Mouse (Mus musculus): Measurements from ENCODE around the gene A730049H05Rik.

The A730049H05Rik gene

DNA sequence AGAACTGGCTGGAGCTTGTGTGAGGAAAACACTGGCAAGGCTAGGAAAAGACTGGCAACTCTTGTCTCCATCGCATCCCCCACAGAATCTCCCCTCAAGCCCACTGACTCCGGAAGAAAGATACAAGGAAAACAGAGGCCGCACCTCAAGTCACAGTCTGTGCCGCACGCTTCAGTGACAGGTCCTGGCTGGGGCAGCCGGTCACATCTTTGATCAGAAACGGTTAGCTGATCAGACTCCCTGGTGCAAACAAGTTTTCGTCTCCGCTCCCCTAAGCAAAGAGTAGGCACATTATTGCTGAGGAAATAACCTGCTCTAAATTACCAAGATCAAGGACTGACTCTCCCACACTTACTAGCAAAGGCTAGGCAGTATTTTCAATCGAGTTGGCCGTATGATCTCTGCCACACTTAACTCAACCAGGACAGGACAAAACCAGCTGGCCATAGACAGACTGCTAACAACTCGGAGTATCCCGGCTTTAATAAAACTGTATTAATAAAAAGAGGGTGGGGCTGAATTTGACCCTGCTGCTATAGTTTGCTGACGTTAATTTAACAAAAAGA is 63.5 kb downstream of the A730049H05Rik start:
- no peak for DNase-seq (ENCODE audit: low spot score in 2 of 2)

DNA sequence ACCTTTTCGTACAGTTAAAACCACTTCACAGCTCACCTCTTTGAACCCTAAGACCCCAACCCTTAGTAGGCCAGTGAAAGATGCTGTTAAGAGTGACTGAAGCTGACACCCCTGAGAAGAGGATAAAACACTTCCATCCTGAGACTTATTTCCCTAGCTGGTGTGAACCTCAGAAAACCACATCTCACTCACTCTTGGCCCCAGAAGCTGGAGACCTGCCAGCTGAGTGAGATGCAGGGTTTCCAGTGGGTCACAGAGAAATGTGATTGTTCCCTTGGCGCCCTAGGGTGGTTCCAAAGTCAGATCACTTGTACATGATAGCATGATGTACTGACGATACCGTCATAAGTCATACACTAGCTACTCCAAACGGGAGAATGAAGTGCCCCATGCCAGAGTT is 66.2 kb downstream of the A730049H05Rik start:
- no peak for DNase-seq (ENCODE audit: low spot score in 2 of 2)

DNA sequence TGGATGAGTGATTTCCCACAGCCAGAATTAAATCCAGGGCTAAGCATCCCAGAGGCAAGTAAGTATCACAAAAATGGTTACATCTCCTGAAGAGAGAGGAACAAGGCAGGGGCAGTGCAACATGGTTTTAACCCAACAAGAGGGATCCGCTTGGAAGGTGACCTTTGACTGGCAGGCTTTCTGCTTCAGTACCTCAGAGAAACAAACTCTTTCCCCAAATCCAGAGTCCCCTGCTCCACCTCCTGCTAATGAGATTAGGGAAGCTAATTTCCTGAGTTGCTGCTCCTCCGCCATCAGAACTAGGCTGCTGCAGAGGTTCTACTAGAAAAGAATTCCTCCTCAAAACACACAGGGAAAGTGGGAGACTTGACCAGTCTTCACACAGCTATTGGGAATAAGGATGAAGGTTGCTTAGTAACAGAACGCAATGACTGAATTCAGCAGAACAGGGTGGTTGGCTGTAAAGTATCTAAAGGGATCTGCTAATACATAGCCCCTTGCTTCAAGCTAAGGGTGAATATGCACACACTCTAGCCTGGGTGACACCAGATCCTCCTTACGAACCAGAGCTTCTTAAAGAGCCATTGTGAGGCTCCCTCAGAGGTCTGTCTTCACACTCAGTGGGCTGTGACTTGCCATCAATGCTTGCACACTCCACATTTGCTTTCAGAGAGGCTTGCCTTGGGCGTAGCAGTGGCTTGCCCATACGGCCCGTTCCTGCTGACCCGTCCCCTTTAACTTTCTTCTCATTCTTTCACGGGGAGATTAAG is 67.0 kb downstream of the A730049H05Rik start:
- no peak for DNase-seq (ENCODE audit: low spot score in 2 of 2)

DNA sequence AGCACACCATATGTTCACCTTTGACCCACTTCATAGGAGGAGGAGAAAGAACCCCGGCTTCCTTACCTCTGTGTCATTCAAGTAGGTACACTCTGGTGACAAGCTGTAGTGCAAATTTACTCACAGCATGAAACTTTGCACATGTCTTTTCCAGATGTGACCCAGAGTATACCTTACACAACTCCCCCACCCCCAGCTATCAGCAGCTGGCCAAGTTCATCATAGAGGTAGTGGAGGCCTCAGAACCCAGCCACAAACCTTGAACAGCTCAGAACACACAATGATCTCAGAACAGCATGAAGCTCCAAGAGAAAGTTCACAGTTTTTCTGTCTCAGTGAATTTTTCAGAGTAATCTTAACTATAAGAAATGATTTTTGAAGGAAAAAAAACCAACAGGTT is 75.3 kb downstream of the A730049H05Rik start:
- DNase-seq (ENCODE audit: low spot score in 2 of 2): no peak

Data from urinary bladder, adult 18-20 months (tissue).